Mouse (Mus musculus) heart, embryonic 13.5 days (tissue): ENCODE measurements around the gene Ust. TPM values are rescaled to one million over a fixed set of nuclear protein-coding genes. Genes with fewer than 3 reads are reported as not detected.

Experiments
- ATAC-seq: fragments of 200-750 bp; cut with Nextera tagmentation; 2 replicates; pipeline ENCODE4 v1.8.0; 2017; ENCODE audit warnings: moderate TSS enrichment; ENCODE audit not compliant: insufficient number of reproducible peaks, low FRiP score, low TSS enrichment; ENCODE audit errors: extremely low read depth
- H3K27ac ChIP-seq: fragments of 300-500 bp; sonication (generic); replicated peaks from 2 replicates; pipeline ENCODE4 v1.5.1; 2015; ENCODE audit warnings: moderate library complexity, mild to moderate bottlenecking, inconsistent platforms
- H3K27me3 ChIP-seq: fragments of 300-500 bp; sonication (generic); replicated peaks from 2 replicates; pipeline ENCODE4 v1.6.1; 2015; ENCODE audit warnings: mild to moderate bottlenecking, inconsistent platforms
- H3K36me3 ChIP-seq: fragments of 300-500 bp; sonication (generic); 2 replicates; pipeline ENCODE4 v1.6.1; 2015; ENCODE audit warnings: mild to moderate bottlenecking, inconsistent platforms
- H3K4me1 ChIP-seq: fragments of 300-500 bp; sonication (generic); 2 replicates; pipeline ENCODE4 v1.6.1; 2015; ENCODE audit warnings: inconsistent platforms
- H3K4me2 ChIP-seq: fragments of 300-500 bp; sonication (generic); 2 replicates; pipeline ENCODE4 v1.6.1; 2015; ENCODE audit warnings: inconsistent platforms, mild to moderate bottlenecking, moderate library complexity
- H3K4me3 ChIP-seq: fragments of 300-500 bp; sonication (generic); 2 replicates; pipeline ENCODE4 v1.5.1; 2015; ENCODE audit warnings: moderate library complexity, mild to moderate bottlenecking, inconsistent platforms
- H3K9ac ChIP-seq: fragments of 300-500 bp; sonication (generic); 2 replicates; pipeline ENCODE4 v1.6.1; 2015; ENCODE audit warnings: inconsistent platforms, mild to moderate bottlenecking, moderate library complexity
- H3K9me3 ChIP-seq: fragments of 300-500 bp; sonication (generic); 2 replicates; pipeline ENCODE4 v1.6.1; 2016; ENCODE audit warnings: inconsistent platforms
- WGBS: fragments of 180-500 bp; shearing (Covaris S2); methylation state at CpG from one replicate; pipeline ENCODE4 v1.1.7; 2015; ENCODE audit warnings: mixed read lengths; 5-methylcytosine and 5-hydroxymethylcytosine counted together
- polyA plus RNA-seq: library from polyadenylated mRNA; unstranded; fragments of >200 nt; fragmentation: Nextera tagmentation; extraction: Ambion mirVana; gene quantifications from 2 replicates; pipeline ENCODE4 v1.2.1, GENCODE M21; 2015

The Ust gene
- polyA plus RNA-seq, 1 experiment from 2014 or later, result 1.8 TPM

GRCm38 (mm10) chr10:8299166-8299565 lies 219.5 kb downstream of the Ust start:
- no peaks in the 10 kb centered on the region for H3K27me3 ChIP-seq
- no peaks in the 10 kb centered on the region for H3K9me3 ChIP-seq
- no peaks in the 10 kb centered on the region for H3K36me3 ChIP-seq
- WGBS, result 85% methylated on average over 1 of the region's 1 CpGs
- no peak overlapping the region for H3K9ac ChIP-seq
- H3K4me2 ChIP-seq, result no peak overlapping the region
- ATAC-seq, result no peak
- H3K4me3 ChIP-seq, result no peak overlapping the region
- no peak overlapping the region for H3K27ac ChIP-seq
- peaks cover 5% of the 10 kb centered on the region for H3K4me1 ChIP-seq

GRCm38 (mm10) chr10:8297214-8297613 lies 221.4 kb downstream of the Ust start:
- Histone ChIP-seq H3K9me3 (no peaks in the 10 kb centered on the region), H3K27ac (no peak overlapping the region), H3K36me3 (no peaks in the 10 kb centered on the region), H3K9ac (no peak overlapping the region), H3K4me2 (no peak overlapping the region), H3K4me3 (no peak overlapping the region), H3K27me3 (no peaks in the 10 kb centered on the region), H3K4me1 (peaks cover 5% of the 10 kb centered on the region)
- WGBS, result 27% methylated on average over 2 of the region's 2 CpGs
- no peak for ATAC-seq

- no peak overlapping the region for H3K4me3 ChIP-seq
- no peak overlapping the region for H3K27ac ChIP-seq
- H3K4me1 ChIP-seq, result peaks cover 8% of the 10 kb centered on the region; the same call in 1 of the 2 replicates
- 58% methylated on average over 5 of the region's 5 CpGs for WGBS
- no peaks in the 10 kb centered on the region for H3K36me3 ChIP-seq
- H3K4me2 ChIP-seq, result no peak overlapping the region
- no peaks in the 10 kb centered on the region for H3K9me3 ChIP-seq
- H3K27me3 ChIP-seq, result no peaks in the 10 kb centered on the region
- H3K9ac ChIP-seq, result no peak overlapping the region
- no peak for ATAC-seq
These were observed 228.0 kb downstream of the Ust start for GRCm38 (mm10) chr10:8290661-8291060.

GRCm38 (mm10) chr10:8287350-8287791 lies 231.3 kb downstream of the Ust start:
- Histone ChIP-seq H3K4me2 (peak overlapping the region; percentile 36), H3K9me3 (no peaks in the 10 kb centered on the region), H3K27me3 (no peaks in the 10 kb centered on the region), H3K4me1 (peaks cover 8% of the 10 kb centered on the region; the same call in 1 of the 2 replicates), H3K36me3 (no peaks in the 10 kb centered on the region), H3K27ac (no peak overlapping the region), H3K4me3 (no peak overlapping the region), H3K9ac (no peak overlapping the region)
- 8% methylated on average over 6 of the region's 6 CpGs for WGBS
- ATAC-seq, result no peak

- 71% methylated on average over 3 of the region's 3 CpGs for WGBS
These were observed 234.6 kb downstream of the Ust start for GRCm38 (mm10) chr10:8283991-8284390.

GRCm38 (mm10) chr10:8277094-8277493 lies 241.5 kb downstream of the Ust start:
- 58% methylated on average over 5 of the region's 5 CpGs for WGBS

More at GRCm38 (mm10) chr10:8283991-8284390, 234.6 kb downstream of the Ust start:
- H3K9ac ChIP-seq, result no peak overlapping the region
- no peaks in the 10 kb centered on the region for H3K27me3 ChIP-seq
- no peaks in the 10 kb centered on the region for H3K9me3 ChIP-seq
- no peak for ATAC-seq
- H3K4me2 ChIP-seq, result no peak overlapping the region
- no peak overlapping the region for H3K4me3 ChIP-seq
- H3K27ac ChIP-seq, result no peak overlapping the region
- peaks cover 8% of the 10 kb centered on the region; the same call in 1 of the 2 replicates for H3K4me1 ChIP-seq
- no peaks in the 10 kb centered on the region for H3K36me3 ChIP-seq

GRCm38 (mm10) chr10:8269681-8270080 lies 248.9 kb downstream of the Ust start:
- H3K4me1 ChIP-seq, result no peaks in the 10 kb centered on the region
- no peaks in the 10 kb centered on the region for H3K27me3 ChIP-seq
- H3K27ac ChIP-seq, result no peak overlapping the region
- no peak overlapping the region for H3K4me2 ChIP-seq
- H3K9me3 ChIP-seq, result no peaks in the 10 kb centered on the region
- WGBS, result 74% methylated on average over 4 of the region's 4 CpGs
- no peak for ATAC-seq
- no peaks in the 10 kb centered on the region for H3K36me3 ChIP-seq
- no peak overlapping the region for H3K9ac ChIP-seq
- no peak overlapping the region for H3K4me3 ChIP-seq

More at GRCm38 (mm10) chr10:8277094-8277493, 241.5 kb downstream of the Ust start:
- H3K4me3 ChIP-seq, result no peak overlapping the region
- no peak overlapping the region for H3K9ac ChIP-seq
- ATAC-seq, result no peak
- H3K36me3 ChIP-seq, result no peaks in the 10 kb centered on the region
- no peak overlapping the region for H3K4me2 ChIP-seq
- H3K27ac ChIP-seq, result no peak overlapping the region
- H3K27me3 ChIP-seq, result no peaks in the 10 kb centered on the region
- H3K4me1 ChIP-seq, result no peaks in the 10 kb centered on the region
- H3K9me3 ChIP-seq, result no peaks in the 10 kb centered on the region

- H3K9ac ChIP-seq, result no peak overlapping the region
- no peak for ATAC-seq
- H3K9me3 ChIP-seq, result no peaks in the 10 kb centered on the region
- no peak overlapping the region for H3K4me3 ChIP-seq
- H3K4me2 ChIP-seq, result no peak overlapping the region
- H3K4me1 ChIP-seq, result 0 out of 2 replicates have a peak, but pooled peaks cover 3% of the 10 kb centered on the region
- no peaks in the 10 kb centered on the region for H3K27me3 ChIP-seq
- H3K27ac ChIP-seq, result no peak overlapping the region
- WGBS, result 37% methylated on average over 4 of the region's 4 CpGs
- H3K36me3 ChIP-seq, result no peaks in the 10 kb centered on the region
These were observed 258.9 kb downstream of the Ust start for GRCm38 (mm10) chr10:8259716-8260115.

- Histone ChIP-seq H3K9me3 (no peaks in the 10 kb centered on the region; the same call in 1 of the 2 replicates), H3K4me2 (no peak overlapping the region), H3K4me3 (no peak overlapping the region), H3K36me3 (no peaks in the 10 kb centered on the region), H3K27me3 (no peaks in the 10 kb centered on the region), H3K27ac (no peak overlapping the region), H3K4me1 (no peaks in the 10 kb centered on the region), H3K9ac (no peak overlapping the region)
- no peak for ATAC-seq
- 65% methylated on average over 3 of the region's 3 CpGs for WGBS
These were observed 268.6 kb downstream of the Ust start for GRCm38 (mm10) chr10:8250005-8250404.

GRCm38 (mm10) chr10:8242336-8242735 lies 276.3 kb downstream of the Ust start:
- Histone ChIP-seq H3K4me2 (no peak overlapping the region), H3K4me1 (peaks cover 16% of the 10 kb centered on the region), H3K27ac (no peak overlapping the region), H3K27me3 (no peaks in the 10 kb centered on the region), H3K9ac (no peak overlapping the region), H3K9me3 (no peaks in the 10 kb centered on the region), H3K4me3 (no peak overlapping the region), H3K36me3 (no peaks in the 10 kb centered on the region)
- ATAC-seq, result no peak
- WGBS, result 13% methylated on average over 4 of the region's 4 CpGs

- H3K4me2 ChIP-seq, result no peak overlapping the region
- no peak overlapping the region for H3K27ac ChIP-seq
- peaks cover 16% of the 10 kb centered on the region for H3K4me1 ChIP-seq
- H3K36me3 ChIP-seq, result no peaks in the 10 kb centered on the region
- H3K27me3 ChIP-seq, result no peaks in the 10 kb centered on the region
- WGBS, result 55% methylated on average over 4 of the region's 4 CpGs
- no peak overlapping the region for H3K4me3 ChIP-seq
- no peaks in the 10 kb centered on the region for H3K9me3 ChIP-seq
- no peak for ATAC-seq
- H3K9ac ChIP-seq, result no peak overlapping the region
These were observed 277.9 kb downstream of the Ust start for GRCm38 (mm10) chr10:8240703-8241102.

GRCm38 (mm10) chr10:8240242-8240641 lies 278.4 kb downstream of the Ust start:
- 11% methylated on average over 3 of the region's 3 CpGs for WGBS
- no peaks in the 10 kb centered on the region for H3K36me3 ChIP-seq

More at GRCm38 (mm10) chr10:8240242-8240641, 278.4 kb downstream of the Ust start:
- peaks cover 16% of the 10 kb centered on the region for H3K4me1 ChIP-seq
- H3K9me3 ChIP-seq, result no peaks in the 10 kb centered on the region
- no peak overlapping the region for H3K27ac ChIP-seq
- H3K4me2 ChIP-seq, result no peak overlapping the region
- no peak overlapping the region for H3K4me3 ChIP-seq
- H3K27me3 ChIP-seq, result no peaks in the 10 kb centered on the region
- ATAC-seq, result no peak
- H3K9ac ChIP-seq, result no peak overlapping the region
